Mouse (Mus musculus) fat pad, adult 2 months (tissue): ENCODE measurements around the gene Trip11.

ENCODE experiments used
- DNase-seq: peaks from one replicate; pipeline ENCODE4 v3.0.0-alpha.2; 2011; ENCODE audit warnings: low read depth, low spot score; ENCODE audit errors: extremely low read depth

The Trip11 gene

GRCm38 (mm10) chr12:101831221-101831620 lies 81.8 kb downstream of the Trip11 start:
- no peak for DNase-seq

- DNase-seq: no peak
These were observed 89.9 kb downstream of the Trip11 start for GRCm38 (mm10) chr12:101823161-101823560.

- DNase-seq: no peak
These were observed 91.5 kb downstream of the Trip11 start for GRCm38 (mm10) chr12:101821596-101821995.

GRCm38 (mm10) chr12:101819570-101819969 lies 93.5 kb downstream of the Trip11 start:
- no peak for DNase-seq

GRCm38 (mm10) chr12:101818608-101819370 lies 94.3 kb downstream of the Trip11 start, which contains the start of gene Fbln5:
TSS of gene Fbln5 (minus strand) at chr12:101819055.
- DNase-seq: no peak

- DNase-seq: no peak
These were observed 94.8 kb downstream of the Trip11 start for GRCm38 (mm10) chr12:101818246-101818607.

GRCm38 (mm10) chr12:101816810-101817209 lies 96.3 kb downstream of the Trip11 start:
- DNase-seq: no peak

GRCm38 (mm10) chr12:101815796-101816195 lies 97.3 kb downstream of the Trip11 start:
- DNase-seq: no peak

- no peak for DNase-seq
These were observed 98.6 kb downstream of the Trip11 start for GRCm38 (mm10) chr12:101814423-101814822.

GRCm38 (mm10) chr12:101811181-101811580 lies 101.9 kb downstream of the Trip11 start:
- DNase-seq: no peak

GRCm38 (mm10) chr12:101810515-101810914 lies 102.6 kb downstream of the Trip11 start:
- no peak for DNase-seq

GRCm38 (mm10) chr12:101807400-101807799 lies 105.7 kb downstream of the Trip11 start:
- DNase-seq: no peak

- no peak for DNase-seq
These were observed 110.6 kb downstream of the Trip11 start for GRCm38 (mm10) chr12:101802445-101802844.

GRCm38 (mm10) chr12:101801744-101802143 lies 111.3 kb downstream of the Trip11 start:
- DNase-seq: no peak

- DNase-seq: no peak
These were observed 112.0 kb downstream of the Trip11 start for GRCm38 (mm10) chr12:101801051-101801450.

- DNase-seq: no peak
These were observed 114.7 kb downstream of the Trip11 start for GRCm38 (mm10) chr12:101798189-101798922.

- DNase-seq: no peak
These were observed 118.6 kb downstream of the Trip11 start for GRCm38 (mm10) chr12:101794458-101794857.

- no peak for DNase-seq
These were observed 119.8 kb downstream of the Trip11 start for GRCm38 (mm10) chr12:101793221-101793621.

- no peak for DNase-seq
These were observed 120.4 kb downstream of the Trip11 start for GRCm38 (mm10) chr12:101792684-101793083.

GRCm38 (mm10) chr12:101789767-101790166 lies 123.3 kb downstream of the Trip11 start:
- DNase-seq: no peak

- DNase-seq: no peak
These were observed 123.8 kb downstream of the Trip11 start for GRCm38 (mm10) chr12:101789250-101789649.
